Mouse (Mus musculus) ovary, postnatal 14 days (tissue): ENCODE measurements around the gene Fbxo28.
"Not testable (repeated sequence)": the region's sequence is repeated elsewhere in the genome, so short reads cannot be mapped to it uniquely, and the experiment has no call there.

ENCODE experiments used
- DNase-seq: peaks from one replicate; pipeline ENCODE4 v3.0.0; 2022; ENCODE audit warnings: low spot score

The Fbxo28 gene

GRCm38 (mm10) chr1:182341993-182342392 lies 564 bp upstream of the Fbxo28 start:
- DNase-seq, result no peak

DNA sequence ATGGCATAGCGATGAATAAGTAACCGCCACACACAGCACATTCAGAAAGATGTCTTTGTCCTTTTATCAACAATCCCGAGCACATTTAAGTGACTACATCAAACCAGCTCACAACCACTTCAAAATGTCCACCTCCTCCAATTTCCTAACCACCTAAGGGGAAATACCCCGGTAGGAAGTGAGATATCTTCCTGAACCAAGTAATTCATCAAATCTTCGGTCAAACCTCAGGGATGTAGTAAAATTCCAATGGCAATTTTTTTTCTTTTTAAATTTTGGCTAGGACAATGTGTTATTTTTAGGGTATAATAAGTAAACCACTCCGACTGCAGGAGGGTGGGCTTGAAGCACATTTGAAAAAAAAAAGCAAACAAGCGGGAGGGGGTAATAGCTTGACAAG lies 1.1 kb downstream of the Fbxo28 start:
- no peak for DNase-seq

DNA sequence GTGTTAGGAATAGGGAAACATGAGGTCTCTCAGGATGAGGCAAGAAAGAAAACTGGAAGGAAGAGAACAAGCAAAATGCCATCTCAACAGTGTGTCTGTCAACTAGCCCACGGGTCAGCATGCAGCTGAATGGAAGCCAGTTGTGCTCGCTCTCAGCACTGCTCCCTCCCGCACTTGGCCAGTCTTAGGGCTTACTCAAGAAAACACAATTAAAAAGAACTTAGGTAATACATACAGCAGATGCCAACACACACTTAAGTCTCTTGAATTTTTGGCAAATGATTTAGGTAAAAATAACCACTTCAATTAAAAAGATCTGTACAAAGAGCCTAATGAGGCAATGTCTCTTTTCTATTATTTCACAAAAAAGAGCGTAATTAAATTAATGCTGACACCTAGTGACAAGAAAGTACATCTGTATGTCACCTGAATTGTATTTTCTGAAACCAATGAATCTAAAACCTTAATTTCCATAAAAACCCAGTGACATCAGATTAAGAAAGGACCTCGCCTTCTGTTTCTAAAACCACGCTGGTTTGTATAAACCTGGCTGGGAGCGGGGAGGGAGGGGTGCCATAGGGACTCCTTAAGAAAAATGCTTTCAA lies 2.4 kb downstream of the Fbxo28 start:
- DNase-seq, result no peak

DNA sequence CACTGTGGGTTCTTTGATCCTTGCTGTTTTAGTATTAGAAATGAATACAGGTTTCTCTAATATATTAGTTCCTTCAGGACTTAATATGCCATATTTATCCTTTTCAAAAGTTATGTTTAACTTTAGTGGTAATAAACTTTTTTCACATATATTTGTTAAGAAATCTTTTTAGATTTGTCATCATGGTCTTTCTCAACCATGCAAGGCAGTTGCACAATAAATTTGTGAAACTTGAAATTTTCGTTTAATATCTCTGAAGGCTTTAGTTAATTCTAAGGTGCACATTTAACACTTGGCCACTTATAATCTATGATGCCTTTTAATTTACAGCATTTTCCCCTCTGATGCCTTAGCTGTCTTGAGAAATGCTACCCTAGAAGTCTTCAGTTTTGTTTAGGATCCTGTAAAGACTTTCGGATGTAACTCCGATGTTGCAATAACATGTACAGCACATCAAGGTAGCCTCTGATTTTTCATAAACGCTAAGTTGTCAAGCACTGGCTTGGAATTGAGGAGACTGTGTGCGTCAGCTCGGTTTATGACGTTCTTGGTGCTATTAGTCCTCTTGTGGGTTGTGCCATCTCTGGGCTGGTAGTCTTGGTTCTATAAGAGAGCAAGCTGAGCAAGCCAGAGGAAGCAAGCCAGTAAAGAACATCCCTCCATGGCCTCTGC lies 7.5 kb downstream of the Fbxo28 start:
- no peak for DNase-seq

- DNase-seq, result no peak
These were observed 9.1 kb downstream of the Fbxo28 start for GRCm38 (mm10) chr1:182332090-182333034.

- DNase-seq, result no peak
These were observed 15.5 kb downstream of the Fbxo28 start for GRCm38 (mm10) chr1:182325919-182326318.

GRCm38 (mm10) chr1:182324552-182324951 lies 16.9 kb downstream of the Fbxo28 start:
- DNase-seq, result no peak

GRCm38 (mm10) chr1:182323139-182323538 lies 18.3 kb downstream of the Fbxo28 start:
- no peak for DNase-seq

GRCm38 (mm10) chr1:182314201-182314600 lies 27.2 kb downstream of the Fbxo28 start:
- no peak for DNase-seq

DNA sequence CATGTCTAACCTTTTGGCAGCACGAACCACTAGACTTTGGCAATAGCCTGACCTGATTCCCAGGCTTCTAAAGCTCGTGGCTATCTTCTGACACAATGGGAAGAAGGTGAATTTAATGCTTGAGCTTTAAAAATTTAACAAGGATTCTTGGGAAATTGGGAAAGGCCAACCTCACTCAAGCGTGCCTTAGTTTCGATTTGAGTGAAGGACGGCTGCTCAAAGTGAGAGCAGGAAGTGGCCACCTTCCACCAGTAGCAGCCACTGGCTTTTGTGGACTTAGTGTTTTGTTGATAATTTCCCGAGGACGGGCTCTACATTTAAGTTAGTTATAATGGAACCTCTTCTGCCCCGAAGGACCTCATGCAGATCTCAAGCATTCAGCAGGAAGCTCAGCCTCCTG lies 28.2 kb downstream of the Fbxo28 start:
- DNase-seq, result no peak

- no peak for DNase-seq
These were observed 30.1 kb downstream of the Fbxo28 start for GRCm38 (mm10) chr1:182311376-182311775.

GRCm38 (mm10) chr1:182310316-182310715 lies 31.1 kb downstream of the Fbxo28 start:
- no peak for DNase-seq

GRCm38 (mm10) chr1:182309403-182309802 lies 32.0 kb downstream of the Fbxo28 start:
- DNase-seq, result no peak

DNA sequence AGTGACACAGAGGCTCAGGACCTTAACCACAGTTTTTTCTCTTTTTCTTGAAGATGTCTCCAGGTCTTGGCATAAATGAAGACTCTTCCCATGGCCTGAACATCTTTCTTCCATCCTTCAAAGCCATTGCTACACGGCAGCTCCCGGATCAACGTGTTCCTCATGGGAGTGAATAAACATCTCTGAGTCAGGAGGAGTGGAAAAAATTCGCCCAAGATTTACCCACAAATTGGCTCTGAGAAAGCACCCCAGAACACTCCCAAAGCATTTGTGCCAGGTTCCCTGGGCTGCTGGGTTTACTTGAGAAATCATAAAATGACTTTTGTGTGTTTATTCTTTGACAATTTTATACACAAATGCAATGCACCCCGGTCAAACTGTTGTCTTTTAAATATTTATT lies 38.5 kb downstream of the Fbxo28 start:
- DNase-seq, result no peak

DNA sequence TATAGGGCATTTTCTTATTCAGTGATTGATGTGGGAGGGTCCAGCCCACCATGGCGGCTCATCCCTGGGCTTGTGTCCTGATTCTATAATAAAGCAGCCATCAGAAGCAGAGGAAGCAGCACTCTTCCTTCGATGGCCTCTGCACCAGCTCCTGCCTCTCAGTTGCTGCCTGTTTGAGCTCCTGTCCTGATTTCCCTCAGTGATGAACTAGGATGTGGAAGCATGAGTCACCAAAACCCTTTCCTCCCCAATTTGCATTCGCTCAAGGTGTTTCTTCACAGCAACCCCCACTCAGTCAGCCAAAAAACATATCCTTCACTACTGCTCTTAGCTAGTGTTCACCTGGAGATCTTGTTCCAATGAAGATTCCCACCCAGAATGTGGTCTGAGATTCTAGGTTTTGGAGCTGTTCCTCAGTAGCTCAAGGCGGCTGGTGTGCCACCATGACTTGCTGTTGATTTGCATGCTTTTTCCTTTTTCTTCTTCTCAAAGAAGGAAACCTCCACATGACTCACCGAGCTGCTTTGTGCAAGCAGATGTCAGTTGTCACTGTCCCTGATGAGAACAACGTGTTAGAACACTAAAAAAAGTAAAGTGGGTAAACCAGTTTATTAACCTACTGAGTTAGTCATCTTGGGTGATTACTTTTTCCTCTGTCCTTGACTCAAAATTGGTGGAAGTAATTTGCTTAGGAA lies 39.1 kb downstream of the Fbxo28 start:
- no peak for DNase-seq

DNA sequence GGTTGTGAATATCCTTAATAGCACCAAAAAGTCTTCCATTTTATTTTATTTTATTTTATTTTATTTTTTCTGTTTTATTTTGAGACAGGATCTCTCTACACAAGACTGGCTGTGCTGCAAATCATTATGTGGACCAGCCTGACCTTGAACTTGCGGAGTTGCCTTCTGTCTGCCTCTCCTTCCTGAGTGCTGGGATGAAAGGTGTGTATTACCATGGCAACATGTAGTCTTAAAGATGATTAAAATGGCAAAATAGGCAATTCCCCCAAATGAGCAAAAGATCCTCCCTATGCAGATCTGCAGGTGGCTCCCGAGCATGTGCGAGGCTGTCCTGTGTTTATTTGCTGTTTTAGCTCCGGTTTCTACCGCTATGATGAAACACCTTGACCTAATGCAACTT lies 43.6 kb downstream of the Fbxo28 start:
- no peak for DNase-seq

GRCm38 (mm10) chr1:182297246-182297645 lies 44.2 kb downstream of the Fbxo28 start:
- DNase-seq, result no peak

- no peak for DNase-seq
These were observed 44.6 kb downstream of the Fbxo28 start for GRCm38 (mm10) chr1:182296816-182297215.

GRCm38 (mm10) chr1:182296141-182296540 lies 45.3 kb downstream of the Fbxo28 start:
- DNase-seq, result no peak

GRCm38 (mm10) chr1:182292291-182292690 lies 49.1 kb downstream of the Fbxo28 start:
- DNase-seq, result no peak

DNA sequence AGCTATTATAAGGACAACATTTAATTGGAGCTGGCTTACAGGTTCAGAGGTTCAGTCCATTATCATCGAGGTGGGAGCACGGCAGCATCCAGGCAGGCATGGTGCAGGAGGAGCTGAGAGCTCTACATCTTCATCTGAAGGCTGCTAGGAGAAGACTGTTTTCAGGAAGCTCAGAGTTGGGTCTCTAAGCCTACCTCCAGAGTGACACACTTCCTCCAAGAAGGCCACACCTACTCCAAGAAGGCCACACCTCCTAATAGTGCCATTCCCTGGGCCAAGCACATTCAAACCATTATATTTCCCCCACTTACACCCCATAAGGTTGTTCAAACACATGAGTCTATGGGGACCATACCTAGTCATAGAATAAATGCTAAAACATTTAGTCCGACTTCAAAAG lies 50.7 kb downstream of the Fbxo28 start:
- DNase-seq, result not testable (repeated sequence)

- no peak for DNase-seq
These were observed 51.6 kb downstream of the Fbxo28 start for GRCm38 (mm10) chr1:182289781-182290180.
